Mouse (Mus musculus): Measurements from ENCODE around the gene Kpna7. TPM values are rescaled to one million over a fixed set of nuclear protein-coding genes. Genes with fewer than 3 reads are reported as not detected.
"Not testable (repeated sequence)": the region's sequence is repeated elsewhere in the genome, so short reads cannot be mapped to it uniquely, and the experiment has no call there.

Kpna7 gene
- polyA plus RNA-seq, 1 experiment = not detected

DNA sequence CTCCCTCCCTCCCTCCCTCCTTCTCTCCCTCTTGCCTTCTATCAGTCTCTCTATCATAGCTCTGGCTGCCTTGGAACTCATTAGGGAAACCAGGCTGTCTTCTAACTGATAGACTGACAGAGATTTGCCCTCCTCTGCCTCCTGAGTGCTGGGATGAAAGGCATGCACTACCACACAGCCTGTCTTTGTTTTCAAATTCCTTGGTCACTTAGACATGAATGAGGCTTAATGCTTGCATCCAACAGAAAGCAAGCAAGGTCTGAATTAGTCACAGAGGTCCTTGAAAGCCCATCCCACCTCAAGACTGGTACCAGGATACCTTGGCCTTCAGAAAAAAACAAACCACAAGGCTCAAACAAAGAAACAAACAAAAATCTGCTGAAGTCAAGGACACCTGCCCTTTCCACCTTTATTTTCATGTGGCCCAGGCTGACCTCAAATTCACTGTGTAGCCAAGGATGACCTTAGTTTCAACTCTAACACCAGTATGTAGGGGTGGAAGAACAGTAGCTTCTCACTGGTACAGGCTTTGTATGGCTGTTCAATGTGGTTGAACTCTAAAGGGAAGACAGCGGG, 19.0 kb downstream of the Kpna7 start:
- no peak overlapping the region for H3K4me2 ChIP-seq (ENCODE audit: low read depth)
- no peak overlapping the region for H3K4me3 ChIP-seq
- peaks cover 9% of the 10 kb centered on the region for H3K27me3 ChIP-seq (ENCODE audit: control insufficient read depth, insufficient read depth, insufficient read length)
- no peaks in the 10 kb centered on the region for H3K36me3 ChIP-seq (ENCODE audit: control insufficient read depth, insufficient read depth)
- no peak overlapping the region for H3ac ChIP-seq (ENCODE audit: control insufficient read depth, insufficient read length)
- TF ChIP-seq MYOD1 (IDR thresholded peaks at IDR 0.05; ENCODE audit: control insufficient read depth in 1 of 3, insufficient read length in 2 of 3, low read depth in 2 of 3) = no peak
- TF ChIP-seq TCF3 (IDR thresholded peaks at IDR 0.05; ENCODE audit: insufficient read length, low read depth) = no peak
- no peak for TF ChIP-seq CEBPB (IDR thresholded peaks at IDR 0.05; ENCODE audit: insufficient read depth, poor library complexity, severe bottlenecking)
- TF ChIP-seq E2F4 (IDR thresholded peaks at IDR 0.05; ENCODE audit: insufficient read depth) = no peak
- TF ChIP-seq POLR2AphosphoS2 (IDR thresholded peaks at IDR 0.05; ENCODE audit: insufficient read length, low read depth) = no peak
- no peak for TF ChIP-seq REST (IDR thresholded peaks at IDR 0.05; ENCODE audit: insufficient read depth, insufficient read length)
- TF ChIP-seq MYOG (IDR thresholded peaks at IDR 0.05; ENCODE audit: control insufficient read depth in 1 of 3, insufficient read depth in 1 of 3, insufficient read length in 2 of 3, low read depth in 2 of 3) = no peak
- TF ChIP-seq USF1 (IDR thresholded peaks at IDR 0.05; ENCODE audit: low read depth) = no peak
- no peak for TF ChIP-seq SRF (IDR thresholded peaks at IDR 0.05; ENCODE audit: control insufficient read depth, insufficient read length, low read depth)
- no peak for TF ChIP-seq POLR2A (IDR thresholded peaks at IDR 0.05; ENCODE audit: insufficient read length, low read depth)
- TF ChIP-seq MAX (IDR thresholded peaks at IDR 0.05; ENCODE audit: low read depth) = no peak
- TF ChIP-seq TCF12 (IDR thresholded peaks at IDR 0.05; ENCODE audit: insufficient read depth, poor library complexity, severe bottlenecking) = no peak
- no peaks in the 10 kb centered on the region for H3K79me2 ChIP-seq (ENCODE audit: control insufficient read depth, insufficient read depth)

- Histone ChIP-seq H3K36me3 (ENCODE audit: control insufficient read depth, insufficient read depth) (no peaks in the 10 kb centered on the region), H3K27me3 (ENCODE audit: control insufficient read depth, insufficient read depth, insufficient read length) (peaks cover 9% of the 10 kb centered on the region), H3ac (ENCODE audit: control insufficient read depth, insufficient read length) (no peak overlapping the region), H3K4me3 (no peak overlapping the region), H3K79me2 (ENCODE audit: control insufficient read depth, insufficient read depth) (no peaks in the 10 kb centered on the region), H3K4me2 (ENCODE audit: low read depth) (no peak overlapping the region)
- no peak for TF ChIP-seq CEBPB (IDR thresholded peaks at IDR 0.05; ENCODE audit: insufficient read depth, poor library complexity, severe bottlenecking)
- no peak for TF ChIP-seq TCF3 (IDR thresholded peaks at IDR 0.05; ENCODE audit: insufficient read length, low read depth)
- no peak for TF ChIP-seq REST (IDR thresholded peaks at IDR 0.05; ENCODE audit: insufficient read depth, insufficient read length)
- TF ChIP-seq SRF (IDR thresholded peaks at IDR 0.05; ENCODE audit: control insufficient read depth, insufficient read length, low read depth) = no peak
- no peak for TF ChIP-seq POLR2A (IDR thresholded peaks at IDR 0.05; ENCODE audit: insufficient read length, low read depth)
- TF ChIP-seq MYOD1 (IDR thresholded peaks at IDR 0.05; ENCODE audit: control insufficient read depth in 1 of 3, insufficient read length in 2 of 3, low read depth in 2 of 3) = no peak
- TF ChIP-seq USF1 (IDR thresholded peaks at IDR 0.05; ENCODE audit: low read depth) = no peak
- no peak for TF ChIP-seq MYOG (IDR thresholded peaks at IDR 0.05; ENCODE audit: control insufficient read depth in 1 of 3, insufficient read depth in 1 of 3, insufficient read length in 2 of 3, low read depth in 2 of 3)
- no peak for TF ChIP-seq POLR2AphosphoS2 (IDR thresholded peaks at IDR 0.05; ENCODE audit: insufficient read length, low read depth)
- TF ChIP-seq E2F4 (IDR thresholded peaks at IDR 0.05; ENCODE audit: insufficient read depth) = no peak
- no peak for TF ChIP-seq MAX (IDR thresholded peaks at IDR 0.05; ENCODE audit: low read depth)
- no peak for TF ChIP-seq TCF12 (IDR thresholded peaks at IDR 0.05; ENCODE audit: insufficient read depth, poor library complexity, severe bottlenecking)
These were observed 24.3 kb downstream of the Kpna7 start for GRCm38 (mm10) chr5:145059524-145059923.

DNA sequence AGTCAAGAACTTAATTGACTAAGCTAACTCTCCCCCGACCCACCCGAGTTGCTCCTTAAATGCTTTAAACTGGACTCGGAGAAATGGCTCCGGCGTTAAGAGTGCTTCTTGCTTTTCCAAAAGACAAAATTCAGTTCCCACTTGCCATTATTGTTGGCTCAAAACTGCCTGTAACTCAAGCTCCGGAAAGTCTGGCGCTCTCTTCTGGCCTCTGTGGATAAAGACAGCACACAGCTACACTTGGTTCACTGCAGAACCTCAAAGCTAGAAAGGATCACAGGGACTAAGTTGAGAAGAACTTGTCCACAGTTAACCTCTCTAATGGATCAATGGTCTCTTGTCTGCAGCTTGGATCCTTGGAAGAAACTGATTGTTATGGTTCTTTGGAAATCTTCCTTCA, 25.1 kb downstream of the Kpna7 start:
- H3K79me2 ChIP-seq (ENCODE audit: control insufficient read depth, insufficient read depth) = no peaks in the 10 kb centered on the region
- no peak overlapping the region for H3K4me3 ChIP-seq
- peaks cover 9% of the 10 kb centered on the region for H3K27me3 ChIP-seq (ENCODE audit: control insufficient read depth, insufficient read depth, insufficient read length)
- no peak for TF ChIP-seq MAX (IDR thresholded peaks at IDR 0.05; ENCODE audit: low read depth)
- no peak for TF ChIP-seq REST (IDR thresholded peaks at IDR 0.05; ENCODE audit: insufficient read depth, insufficient read length)
- no peak for TF ChIP-seq E2F4 (IDR thresholded peaks at IDR 0.05; ENCODE audit: insufficient read depth)
- TF ChIP-seq SRF (IDR thresholded peaks at IDR 0.05; ENCODE audit: control insufficient read depth, insufficient read length, low read depth) = no peak
- TF ChIP-seq MYOD1 (IDR thresholded peaks at IDR 0.05; ENCODE audit: control insufficient read depth in 1 of 3, insufficient read length in 2 of 3, low read depth in 2 of 3) = no peak
- no peak for TF ChIP-seq USF1 (IDR thresholded peaks at IDR 0.05; ENCODE audit: low read depth)
- no peak for TF ChIP-seq CEBPB (IDR thresholded peaks at IDR 0.05; ENCODE audit: insufficient read depth, poor library complexity, severe bottlenecking)
- no peak for TF ChIP-seq POLR2A (IDR thresholded peaks at IDR 0.05; ENCODE audit: insufficient read length, low read depth)
- no peak for TF ChIP-seq MYOG (IDR thresholded peaks at IDR 0.05; ENCODE audit: control insufficient read depth in 1 of 3, insufficient read depth in 1 of 3, insufficient read length in 2 of 3, low read depth in 2 of 3)
- TF ChIP-seq POLR2AphosphoS2 (IDR thresholded peaks at IDR 0.05; ENCODE audit: insufficient read length, low read depth) = no peak
- no peak for TF ChIP-seq TCF12 (IDR thresholded peaks at IDR 0.05; ENCODE audit: insufficient read depth, poor library complexity, severe bottlenecking)
- no peak for TF ChIP-seq TCF3 (IDR thresholded peaks at IDR 0.05; ENCODE audit: insufficient read length, low read depth)
- H3K36me3 ChIP-seq (ENCODE audit: control insufficient read depth, insufficient read depth) = no peaks in the 10 kb centered on the region
- H3K4me2 ChIP-seq (ENCODE audit: low read depth) = no peak overlapping the region
- H3ac ChIP-seq (ENCODE audit: control insufficient read depth, insufficient read length) = no peak overlapping the region

DNA sequence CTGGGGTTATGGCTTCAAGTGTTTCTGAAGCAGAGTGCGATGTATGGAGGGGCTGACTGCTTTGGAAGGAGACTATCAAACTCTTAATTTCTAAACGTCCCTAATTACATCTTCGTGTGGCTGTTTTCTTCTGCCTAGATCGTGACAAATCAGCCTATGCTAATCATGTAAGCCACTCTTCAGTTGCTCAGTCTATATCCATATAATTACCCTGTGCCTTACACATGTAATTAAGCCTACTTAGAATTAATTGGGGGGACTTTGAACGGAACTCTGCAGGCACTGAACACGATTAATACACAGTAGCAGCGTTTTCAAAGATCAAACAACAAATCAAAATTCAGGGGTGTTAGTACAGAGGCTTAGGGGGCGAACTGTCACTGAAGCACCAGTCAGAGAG, 25.9 kb downstream of the Kpna7 start:
- H3K4me3 ChIP-seq = no peak overlapping the region
- H3K36me3 ChIP-seq (ENCODE audit: control insufficient read depth, insufficient read depth) = no peaks in the 10 kb centered on the region
- H3ac ChIP-seq (ENCODE audit: control insufficient read depth, insufficient read length) = no peak overlapping the region
- no peak overlapping the region for H3K4me2 ChIP-seq (ENCODE audit: low read depth)
- no peak for TF ChIP-seq REST (IDR thresholded peaks at IDR 0.05; ENCODE audit: insufficient read depth, insufficient read length)
- TF ChIP-seq POLR2A (IDR thresholded peaks at IDR 0.05; ENCODE audit: insufficient read length, low read depth) = no peak
- TF ChIP-seq MYOD1 (IDR thresholded peaks at IDR 0.05; ENCODE audit: control insufficient read depth in 1 of 3, insufficient read length in 2 of 3, low read depth in 2 of 3) = no peak
- TF ChIP-seq CEBPB (IDR thresholded peaks at IDR 0.05; ENCODE audit: insufficient read depth, poor library complexity, severe bottlenecking) = no peak
- TF ChIP-seq MYOG (IDR thresholded peaks at IDR 0.05; ENCODE audit: control insufficient read depth in 1 of 3, insufficient read depth in 1 of 3, insufficient read length in 2 of 3, low read depth in 2 of 3) = no peak
- no peak for TF ChIP-seq POLR2AphosphoS2 (IDR thresholded peaks at IDR 0.05; ENCODE audit: insufficient read length, low read depth)
- no peak for TF ChIP-seq SRF (IDR thresholded peaks at IDR 0.05; ENCODE audit: control insufficient read depth, insufficient read length, low read depth)
- TF ChIP-seq USF1 (IDR thresholded peaks at IDR 0.05; ENCODE audit: low read depth) = no peak
- no peak for TF ChIP-seq TCF3 (IDR thresholded peaks at IDR 0.05; ENCODE audit: insufficient read length, low read depth)
- no peaks in the 10 kb centered on the region for H3K79me2 ChIP-seq (ENCODE audit: control insufficient read depth, insufficient read depth)
- H3K27me3 ChIP-seq (ENCODE audit: control insufficient read depth, insufficient read depth, insufficient read length) = peaks cover 13% of the 10 kb centered on the region

DNA sequence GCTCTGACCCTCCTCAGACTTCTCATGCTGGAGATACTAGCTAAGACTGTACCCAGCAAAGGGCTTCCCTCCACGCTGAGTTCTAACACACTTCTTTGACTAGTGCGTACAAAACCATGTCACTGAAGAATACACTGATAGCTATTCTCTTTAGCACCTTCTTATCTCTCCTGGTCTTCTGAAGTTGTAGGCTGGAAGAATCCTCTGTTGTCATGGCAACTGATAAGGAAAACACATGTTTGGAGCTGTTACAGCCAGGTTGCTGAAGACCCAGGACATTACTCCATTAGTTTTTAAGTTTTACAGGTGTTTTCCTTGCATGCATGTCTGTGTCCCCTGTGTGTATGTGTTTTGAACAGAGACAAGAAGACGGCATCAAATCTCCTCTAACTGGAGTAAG, 29.6 kb downstream of the Kpna7 start:
- H3K79me2 ChIP-seq (ENCODE audit: control insufficient read depth, insufficient read depth); H3ac ChIP-seq (ENCODE audit: control insufficient read depth, insufficient read length); H3K4me2 ChIP-seq (ENCODE audit: low read depth); H3K36me3 ChIP-seq (ENCODE audit: control insufficient read depth, insufficient read depth); H3K4me3 ChIP-seq; H3K27me3 ChIP-seq (ENCODE audit: control insufficient read depth, insufficient read depth, insufficient read length): not testable (repeated sequence)

DNA sequence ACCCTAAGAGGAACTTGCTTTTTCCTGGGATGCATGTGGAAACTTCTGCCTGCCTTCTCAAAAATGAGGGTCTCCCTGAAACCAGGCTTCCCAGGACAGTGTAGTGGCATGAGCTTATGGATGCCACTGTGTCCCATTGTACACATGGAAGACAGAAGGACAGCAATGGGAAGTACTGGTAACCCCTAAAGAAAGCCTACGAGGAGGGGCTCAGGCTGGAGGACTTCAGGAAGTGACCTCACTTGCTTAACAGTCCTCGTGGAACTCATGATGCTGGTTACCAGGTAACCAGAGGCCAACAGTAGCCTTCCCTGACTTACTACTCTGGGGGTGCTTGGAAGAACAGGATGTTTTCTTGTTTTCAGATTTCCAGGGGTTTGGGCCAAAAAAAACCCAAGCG, 41.1 kb downstream of the Kpna7 start, which contains the start of gene 1700018F24Rik:
Gene 1700018F24Rik (plus strand): TSS at position 301 of the 400 bp plus-strand sequence.
- H3K79me2 ChIP-seq (ENCODE audit: control insufficient read depth, insufficient read depth); H3K27me3 ChIP-seq (ENCODE audit: control insufficient read depth, insufficient read depth, insufficient read length); H3K36me3 ChIP-seq (ENCODE audit: control insufficient read depth, insufficient read depth); H3ac ChIP-seq (ENCODE audit: control insufficient read depth, insufficient read length); H3K4me2 ChIP-seq (ENCODE audit: low read depth); H3K4me3 ChIP-seq: not testable (repeated sequence)
